Mouse (Mus musculus): Measurements from ENCODE around the gene Pecam1. TPM values are rescaled to one million over a fixed set of nuclear protein-coding genes. Genes with fewer than 3 reads are reported as not detected.

The Pecam1 gene
- polyA plus RNA-seq, 1 experiment from 2014 or later: 26.0 TPM

- DNase-seq (ENCODE audit: low spot score) (peak; percentile 96), ATAC-seq (ENCODE audit: insufficient number of reproducible peaks, low FRiP score, low TSS enrichment, low read depth) (peak; percentile 92)
- Histone ChIP-seq H3K27ac (replicated peaks; ENCODE audit: low read depth, low read length) (no peak within 1 kb of the TSS), H3K9me3 (ENCODE audit: control insufficient read depth, low read length) (no peaks in the 10 kb centered on the region), H3K4me1 (ENCODE audit: control insufficient read depth, insufficient read depth, low read length) (peaks cover 6% of the 10 kb centered on the region), H3K9ac (ENCODE audit: low read length) (peak within 1 kb of the TSS; percentile 76), H3K27me3 (ENCODE audit: control insufficient read depth, insufficient read depth, low read length) (no peaks in the 10 kb centered on the region; the same call in 1 of the 2 replicates), H3K36me3 (ENCODE audit: control insufficient read depth, insufficient read depth, low read length) (no peaks in the 10 kb centered on the region), H3K4me3 (ENCODE audit: low read depth, low read length) (peak within 1 kb of the TSS; percentile 91), H3K4me2 (ENCODE audit: low read depth, severe bottlenecking) (peak within 1 kb of the TSS; percentile 75)
- under 1% methylated on average over 45 of the region's 45 CpGs for WGBS
Observed at GRCm38 (mm10) chr11:106612961-106613637, 137.3 kb downstream of the Pecam1 start, which contains the start of gene Tex2. Gene Tex2 (minus strand): TSS chr11:106613423.

GRCm38 (mm10) chr11:106612209-106612960 lies 138.0 kb downstream of the Pecam1 start:
- Histone ChIP-seq H3K27me3 (ENCODE audit: control insufficient read depth, insufficient read depth, low read length) (no peaks in the 10 kb centered on the region; the same call in 1 of the 2 replicates), H3K36me3 (ENCODE audit: control insufficient read depth, insufficient read depth, low read length) (no peaks in the 10 kb centered on the region), H3K4me2 (ENCODE audit: low read depth, severe bottlenecking) (peak overlapping the region; percentile 75), H3K9ac (ENCODE audit: low read length) (peak overlapping the region; percentile 76), H3K9me3 (ENCODE audit: control insufficient read depth, low read length) (no peaks in the 10 kb centered on the region), H3K4me1 (ENCODE audit: control insufficient read depth, insufficient read depth, low read length) (peaks cover 6% of the 10 kb centered on the region), H3K27ac (replicated peaks; ENCODE audit: low read depth, low read length) (no peak overlapping the region), H3K4me3 (ENCODE audit: low read depth, low read length) (peak overlapping the region; percentile 91)
- under 1% methylated on average over 67 of the region's 67 CpGs for WGBS
- ATAC-seq (ENCODE audit: insufficient number of reproducible peaks, low FRiP score, low TSS enrichment, low read depth): peak; percentile 67
- DNase-seq (ENCODE audit: low spot score): peak; percentile 69

- Histone ChIP-seq H3K27me3 (ENCODE audit: control insufficient read depth, insufficient read depth, low read length) (no peaks in the 10 kb centered on the region; the same call in 1 of the 2 replicates), H3K4me2 (ENCODE audit: low read depth, severe bottlenecking) (no peak overlapping the region), H3K9me3 (ENCODE audit: control insufficient read depth, low read length) (no peaks in the 10 kb centered on the region), H3K4me3 (ENCODE audit: low read depth, low read length) (no peak overlapping the region), H3K27ac (replicated peaks; ENCODE audit: low read depth, low read length) (no peak overlapping the region), H3K9ac (ENCODE audit: low read length) (no peak overlapping the region), H3K36me3 (ENCODE audit: control insufficient read depth, insufficient read depth, low read length) (no peaks in the 10 kb centered on the region), H3K4me1 (ENCODE audit: control insufficient read depth, insufficient read depth, low read length) (peaks cover 6% of the 10 kb centered on the region)
- 54% methylated on average over 8 of the region's 8 CpGs for WGBS
- ATAC-seq (ENCODE audit: insufficient number of reproducible peaks, low FRiP score, low TSS enrichment, low read depth) (no peak), DNase-seq (ENCODE audit: low spot score) (no peak)
Observed at GRCm38 (mm10) chr11:106609731-106610130, 140.7 kb downstream of the Pecam1 start.

GRCm38 (mm10) chr11:106607316-106607715 lies 143.1 kb downstream of the Pecam1 start:
- 72% methylated on average over 6 of the region's 6 CpGs for WGBS
- ATAC-seq (ENCODE audit: insufficient number of reproducible peaks, low FRiP score, low TSS enrichment, low read depth): no peak
- H3K27ac ChIP-seq (replicated peaks; ENCODE audit: low read depth, low read length): no peak overlapping the region
- H3K9ac ChIP-seq (ENCODE audit: low read length): no peak overlapping the region
- no peak for DNase-seq (ENCODE audit: low spot score)
- no peaks in the 10 kb centered on the region for H3K36me3 ChIP-seq (ENCODE audit: control insufficient read depth, insufficient read depth, low read length)
- H3K4me1 ChIP-seq (ENCODE audit: control insufficient read depth, insufficient read depth, low read length): peaks cover 6% of the 10 kb centered on the region
- H3K27me3 ChIP-seq (ENCODE audit: control insufficient read depth, insufficient read depth, low read length): no peaks in the 10 kb centered on the region; the same call in 1 of the 2 replicates
- H3K4me3 ChIP-seq (ENCODE audit: low read depth, low read length): no peak overlapping the region
- no peaks in the 10 kb centered on the region for H3K9me3 ChIP-seq (ENCODE audit: control insufficient read depth, low read length)
- H3K4me2 ChIP-seq (ENCODE audit: low read depth, severe bottlenecking): no peak overlapping the region

- no peaks in the 10 kb centered on the region for H3K27me3 ChIP-seq (ENCODE audit: control insufficient read depth, insufficient read depth, low read length)
- ATAC-seq (ENCODE audit: insufficient number of reproducible peaks, low FRiP score, low TSS enrichment, low read depth) (no peak), DNase-seq (ENCODE audit: low spot score) (no peak)
- H3K4me1 ChIP-seq (ENCODE audit: control insufficient read depth, insufficient read depth, low read length): no peaks in the 10 kb centered on the region; the same call in 1 of the 2 replicates
- no peaks in the 10 kb centered on the region for H3K9me3 ChIP-seq (ENCODE audit: control insufficient read depth, low read length)
- H3K36me3 ChIP-seq (ENCODE audit: control insufficient read depth, insufficient read depth, low read length): no peaks in the 10 kb centered on the region
- H3K9ac ChIP-seq (ENCODE audit: low read length): no peak overlapping the region
- 65% methylated on average over 5 of the region's 5 CpGs for WGBS
- no peak overlapping the region for H3K4me2 ChIP-seq (ENCODE audit: low read depth, severe bottlenecking)
- H3K27ac ChIP-seq (replicated peaks; ENCODE audit: low read depth, low read length): no peak overlapping the region
- H3K4me3 ChIP-seq (ENCODE audit: low read depth, low read length): no peak overlapping the region
Observed at GRCm38 (mm10) chr11:106606042-106606441, 144.4 kb downstream of the Pecam1 start.

Small RNAs within 50 kb of the gene (microRNA-seq; reads per million reads assigned to microRNA genes)
- gene Gm25994 (not detected), gene Mir3064 (9.5 reads per million, percentile 19 among the genes with 10 or more reads in this experiment)

Other genes with a start within 250 kb of the Pecam1 start
- gene Tex2, start 137.2 kb downstream of the Pecam1 start, polyA plus RNA-seq (2014; fragmentation: Nextera tagmentation; extraction: Ambion mirVana): 7.6 and 8.0 TPM in 2 replicates
- 0.89 and 1.4 TPM in 2 replicates for gene Milr1, start 598 bp upstream of the Pecam1 start, polyA plus RNA-seq (2014; fragmentation: Nextera tagmentation; extraction: Ambion mirVana)
- gene Polg2, start 28.9 kb upstream of the Pecam1 start, polyA plus RNA-seq (2014; fragmentation: Nextera tagmentation; extraction: Ambion mirVana): 11.3 and 11.4 TPM in 2 replicates
- gene Ddx5, start 38.6 kb upstream of the Pecam1 start, polyA plus RNA-seq (2014; fragmentation: Nextera tagmentation; extraction: Ambion mirVana): 501 and 510 TPM in 2 replicates
- 22.5 and 24.5 TPM in 2 replicates for gene Cep95, start 38.6 kb upstream of the Pecam1 start, polyA plus RNA-seq (2014; fragmentation: Nextera tagmentation; extraction: Ambion mirVana)
- 21.2 and 22.5 TPM in 2 replicates for gene Smurf2, start 170.1 kb upstream of the Pecam1 start, polyA plus RNA-seq (2014; fragmentation: Nextera tagmentation; extraction: Ambion mirVana)
- 624 and 640 TPM in 2 replicates for gene Kpna2, start 248.9 kb upstream of the Pecam1 start, polyA plus RNA-seq (2014; fragmentation: Nextera tagmentation; extraction: Ambion mirVana)